Mouse (Mus musculus): ENCODE measurements around the gene Rhobtb1.

DNA sequence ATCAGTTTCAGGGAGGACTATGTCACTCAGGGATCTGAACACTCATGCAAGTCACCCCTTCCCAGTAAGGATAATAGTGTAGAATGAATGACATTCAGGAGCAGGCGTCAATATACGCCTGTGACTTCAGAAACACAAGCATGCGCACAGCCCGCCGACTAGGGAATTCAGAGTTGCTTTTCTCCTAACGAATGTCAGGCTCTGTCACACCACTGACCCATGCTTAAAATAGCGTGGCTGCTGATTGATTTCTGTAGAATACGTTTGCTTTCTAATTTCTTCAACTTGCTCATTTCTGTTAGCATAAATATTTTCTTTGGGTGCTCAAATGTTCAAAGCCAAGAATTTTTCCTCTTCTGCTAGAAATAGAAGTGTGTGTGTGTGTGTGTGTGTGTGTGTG, 74.7 kb downstream of the Rhobtb1 start:
- TF ChIP-seq CTCF (IDR thresholded peaks at IDR 0.05; ENCODE audit: insufficient read depth, low read length) (no peak), POLR2A (IDR thresholded peaks at IDR 0.05; ENCODE audit: borderline replicate concordance, extremely low read depth, low read depth, low read length) (no peak)
